Mouse (Mus musculus) thymus, postnatal 0 days (tissue): ENCODE measurements around the gene Fgf18. TPM values are rescaled to one million over a fixed set of nuclear protein-coding genes. Genes with fewer than 3 reads are reported as not detected.

Experiments
- DNase-seq: peaks from one replicate; pipeline ENCODE4 v3.0.0-alpha.2; 2015; ENCODE audit warnings: low spot score
- polyA plus RNA-seq: library from polyadenylated mRNA; unstranded; fragments of >200 nt; fragmentation: Nextera tagmentation; extraction: Ambion mirVana; gene quantifications from 2 replicates; pipeline ENCODE4 v1.2.1, GENCODE M21; 2015

Gene Fgf18
- polyA plus RNA-seq, 1 experiment from 2014 or later, result 0.29 TPM

DNA sequence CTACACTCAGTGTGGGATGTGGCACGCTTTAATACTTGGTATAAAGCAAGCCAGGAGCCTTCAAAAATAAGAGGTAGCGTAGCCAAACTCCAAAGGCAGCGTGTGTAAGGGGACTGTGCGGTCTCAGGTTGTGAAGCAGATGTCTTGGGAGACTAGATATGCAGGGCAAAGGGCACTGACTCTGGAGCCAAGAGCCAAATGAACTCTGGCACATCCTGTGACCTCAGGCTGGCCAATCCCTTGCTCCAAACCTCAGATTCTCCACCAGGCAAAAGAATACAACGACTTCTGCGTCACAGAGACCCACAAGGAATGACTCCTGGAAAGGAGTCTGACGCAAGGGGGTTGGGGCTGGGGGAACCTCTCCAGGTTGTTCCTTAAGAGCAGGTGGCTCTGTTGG is 28.1 kb downstream of the Fgf18 start:
- DNase-seq, result no peak

DNA sequence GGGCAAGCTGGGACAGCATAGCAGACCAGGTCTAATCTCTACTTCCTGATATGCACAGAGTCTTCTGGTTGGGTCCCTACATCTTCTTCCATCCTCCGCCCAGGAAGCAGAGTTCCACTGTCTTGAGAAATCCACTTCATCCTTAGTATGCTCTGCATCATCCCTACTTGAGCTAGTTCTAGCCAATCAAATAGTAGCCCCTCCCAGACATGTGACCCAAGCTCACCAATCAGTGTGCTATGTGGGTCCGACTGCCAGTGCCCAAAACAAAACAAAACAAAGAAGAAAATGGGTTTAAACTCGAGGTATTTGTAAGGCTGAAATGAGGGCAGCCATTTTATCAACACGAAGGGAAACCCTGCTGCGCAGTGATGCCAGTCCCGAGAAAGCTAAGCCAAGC is 28.7 kb downstream of the Fgf18 start:
- DNase-seq, result no peak

DNA sequence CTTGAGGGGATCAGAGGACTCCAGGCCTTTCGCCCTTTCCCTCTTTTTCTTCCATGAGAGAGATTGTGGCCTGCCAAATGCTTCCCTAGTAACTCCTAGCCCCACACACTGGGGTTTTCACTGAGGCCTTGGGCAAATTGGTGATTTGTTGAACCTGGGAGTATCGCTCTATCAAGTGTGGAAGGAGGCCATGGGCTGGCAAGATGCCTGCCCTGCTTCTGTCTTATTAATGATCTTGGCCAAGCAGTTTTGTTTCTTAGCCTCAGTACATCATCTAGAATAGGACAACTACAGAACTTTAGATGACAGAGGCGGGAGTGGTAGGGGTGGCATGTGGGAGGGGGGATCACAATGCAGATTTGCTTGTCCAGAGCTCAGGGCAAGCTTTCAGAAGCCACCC is 31.4 kb downstream of the Fgf18 start:
- no peak for DNase-seq

DNA sequence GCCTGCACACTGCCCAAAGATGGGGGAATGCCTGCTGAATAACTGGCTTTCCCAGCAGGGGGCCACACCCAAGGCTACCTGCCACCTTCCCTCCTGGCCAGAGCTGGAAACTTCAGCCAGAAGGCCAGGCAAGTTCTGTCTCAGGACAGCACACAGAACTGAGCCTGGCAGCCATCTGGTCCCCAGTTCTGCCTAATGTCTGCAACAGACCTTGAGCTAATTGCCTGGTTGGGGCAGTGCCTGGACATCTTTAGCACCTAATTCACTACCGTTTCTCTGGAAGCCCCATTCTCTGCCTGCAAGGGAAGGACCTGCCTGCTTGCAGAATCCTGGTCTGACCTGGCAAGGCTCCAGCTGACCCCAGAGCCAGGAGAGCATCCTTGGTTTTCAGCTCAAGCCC is 34.8 kb downstream of the Fgf18 start:
- DNase-seq, result no peak

DNA sequence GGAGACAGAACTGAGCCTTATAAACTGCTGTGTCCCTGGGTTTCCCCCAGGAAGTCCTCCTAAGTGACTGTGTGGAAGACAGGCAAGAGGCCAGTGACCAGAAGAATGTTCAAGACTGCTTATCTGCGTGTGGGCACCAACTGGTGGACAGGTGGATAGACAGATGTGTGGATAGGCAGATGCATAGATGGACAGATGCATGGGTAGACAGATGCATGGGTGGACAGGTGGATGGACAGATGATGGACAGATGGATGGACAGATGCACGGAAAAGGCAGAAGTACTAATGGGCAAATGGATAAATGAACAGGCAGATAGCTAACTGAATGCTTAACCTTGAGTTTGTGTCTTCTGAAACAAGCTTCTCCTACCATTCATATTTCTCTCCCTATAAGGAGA is 37.1 kb downstream of the Fgf18 start:
- DNase-seq, result no peak

DNA sequence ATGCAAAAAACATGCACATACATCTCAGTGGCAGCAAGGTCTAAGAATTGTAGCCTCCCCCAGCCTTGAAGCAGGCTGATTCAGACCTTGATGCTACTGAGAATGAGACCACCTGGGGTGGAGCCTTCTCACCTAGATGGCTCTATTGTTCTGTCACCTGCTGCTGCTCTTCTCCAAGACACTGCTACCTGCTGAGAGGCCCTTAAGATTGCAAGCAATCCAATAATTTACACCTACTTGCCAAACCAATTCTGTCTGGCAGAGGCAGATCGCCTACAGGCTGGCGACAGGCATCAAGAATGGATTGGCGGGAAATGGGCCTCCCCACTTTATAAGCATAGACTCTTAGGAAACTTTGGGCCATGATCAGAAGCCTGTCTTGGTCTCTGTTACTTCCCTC is 39.7 kb downstream of the Fgf18 start:
- no peak for DNase-seq

DNA sequence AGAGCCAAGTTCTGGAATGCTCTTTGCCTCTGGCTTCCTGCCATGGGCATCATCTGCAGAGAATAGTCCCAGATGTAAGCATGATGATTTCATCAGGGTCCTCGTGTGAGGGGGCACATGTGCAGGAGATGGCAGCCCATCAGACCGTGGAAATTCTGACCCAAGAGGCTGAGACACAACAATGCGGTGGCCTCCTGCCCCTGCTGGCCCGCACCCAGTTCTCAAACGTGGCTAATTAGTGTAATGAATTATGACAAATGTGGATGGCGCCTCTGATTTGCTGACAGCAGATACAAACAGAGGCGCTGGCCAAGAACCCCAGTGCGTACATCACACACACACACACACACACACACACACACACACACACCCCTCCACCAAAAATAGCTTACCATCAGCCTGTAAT is 42.3 kb downstream of the Fgf18 start:
- DNase-seq, result no peak

DNA sequence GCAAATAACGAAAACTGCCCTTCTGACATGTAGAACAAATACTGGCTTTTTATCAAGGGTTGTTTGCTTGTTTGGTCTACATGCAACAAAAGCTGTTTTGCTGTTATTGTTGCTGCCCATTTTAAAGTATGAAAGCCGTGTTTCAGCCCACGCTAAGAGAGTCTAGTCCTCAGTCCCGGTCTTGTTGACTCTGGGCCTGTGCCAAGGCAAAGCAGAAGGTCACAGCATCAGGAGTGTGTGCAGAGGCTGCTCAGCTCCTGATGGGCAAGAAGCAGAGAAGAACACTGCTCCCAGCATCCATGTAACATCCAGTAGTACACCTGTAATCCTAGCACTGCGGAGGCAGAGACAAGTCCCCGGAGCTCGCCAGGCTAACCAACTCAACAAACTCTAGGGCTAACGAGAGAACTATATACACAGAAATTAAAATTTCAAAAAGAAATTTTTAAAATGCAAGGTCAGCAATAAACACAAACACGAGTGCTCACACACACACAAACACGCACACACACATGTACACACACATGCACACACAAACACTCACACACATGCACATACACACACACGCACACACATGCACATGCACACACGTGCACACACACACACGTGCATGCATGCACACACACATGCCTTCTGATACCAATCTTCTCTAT is 43.8 kb downstream of the Fgf18 start:
- DNase-seq, result no peak

DNA sequence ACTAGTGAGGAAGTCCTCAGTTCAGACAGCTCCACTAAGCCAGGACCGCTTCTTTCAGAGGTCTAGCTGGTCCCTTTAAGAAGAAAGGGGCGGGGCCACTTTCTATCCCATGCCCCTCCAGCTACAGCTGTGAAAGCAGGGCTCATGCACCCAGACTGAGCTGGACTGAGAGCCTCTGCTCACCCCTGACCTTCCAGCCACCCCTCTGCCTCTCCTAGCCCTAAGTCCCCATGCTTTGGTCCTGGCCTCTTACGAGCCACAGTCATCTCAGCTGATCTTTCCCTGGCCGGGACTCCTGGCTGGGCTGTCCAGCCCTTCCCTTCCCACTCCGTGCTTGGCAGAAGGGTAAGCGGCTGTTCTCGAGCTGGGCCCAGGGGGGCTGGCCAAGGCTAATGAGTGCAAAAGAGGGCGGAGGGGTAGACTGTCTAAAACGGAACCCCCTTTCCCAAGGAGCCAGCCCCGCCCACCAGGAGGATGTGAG is 47.1 kb downstream of the Fgf18 start:
- no peak for DNase-seq

DNA sequence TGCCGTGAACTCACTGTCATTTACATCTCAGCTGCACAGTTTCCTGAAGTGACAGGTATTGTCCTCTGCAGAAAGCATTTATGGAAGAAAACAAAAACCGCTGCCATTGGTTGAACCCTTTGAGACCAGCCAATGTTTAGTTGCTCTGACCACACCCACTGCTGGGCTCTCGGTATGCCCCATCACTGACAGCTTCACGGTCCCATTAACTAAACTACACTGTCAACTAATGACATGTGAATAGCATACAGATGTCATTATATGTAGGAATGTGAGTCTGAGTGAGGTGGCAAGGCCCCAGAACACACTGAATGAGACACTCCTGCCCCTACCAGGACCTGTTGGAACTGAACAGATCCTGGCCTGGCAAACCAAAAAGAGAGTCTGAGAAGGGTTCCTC is 47.8 kb downstream of the Fgf18 start:
- no peak for DNase-seq

DNA sequence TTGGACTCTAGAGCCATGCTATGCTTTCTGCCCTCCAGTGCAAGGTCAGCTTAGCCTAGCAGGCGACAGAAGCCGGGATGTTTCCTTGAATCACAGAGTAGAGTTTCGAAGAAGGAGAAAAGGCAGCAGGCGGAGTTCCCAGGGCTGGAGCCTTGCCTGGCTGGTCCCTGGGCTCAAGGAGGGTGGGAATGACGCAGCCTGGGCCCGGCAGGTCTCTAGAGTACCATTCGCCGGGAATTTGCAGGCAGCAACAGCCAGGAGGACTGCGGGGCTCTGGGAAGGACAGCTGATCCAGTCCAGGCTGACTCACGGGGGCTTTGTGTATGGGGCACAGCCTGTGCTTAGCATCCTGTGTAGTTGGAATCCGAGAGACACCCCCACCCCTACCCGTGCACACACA is 48.8 kb downstream of the Fgf18 start:
- no peak for DNase-seq

DNA sequence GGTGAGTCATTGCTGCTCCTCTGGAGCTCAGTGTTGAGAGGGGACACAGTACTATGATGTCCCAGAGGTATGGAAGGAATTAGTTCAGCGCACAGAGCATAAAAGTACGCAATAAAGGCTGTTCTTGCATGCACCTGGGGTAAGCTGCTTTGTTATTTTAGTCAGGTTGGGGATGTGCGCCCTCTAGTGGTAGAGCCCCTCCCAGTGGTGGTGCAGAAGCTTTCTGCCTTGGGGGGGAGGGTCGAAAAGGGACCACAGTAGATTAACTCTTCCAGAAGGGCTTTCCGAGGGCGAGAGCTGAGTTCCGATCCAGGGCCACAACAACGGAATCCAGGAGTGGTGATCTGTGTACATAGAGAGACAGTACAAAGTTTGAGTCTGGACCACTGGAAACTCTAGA is 49.3 kb downstream of the Fgf18 start:
- peak; percentile 61 for DNase-seq

DNA sequence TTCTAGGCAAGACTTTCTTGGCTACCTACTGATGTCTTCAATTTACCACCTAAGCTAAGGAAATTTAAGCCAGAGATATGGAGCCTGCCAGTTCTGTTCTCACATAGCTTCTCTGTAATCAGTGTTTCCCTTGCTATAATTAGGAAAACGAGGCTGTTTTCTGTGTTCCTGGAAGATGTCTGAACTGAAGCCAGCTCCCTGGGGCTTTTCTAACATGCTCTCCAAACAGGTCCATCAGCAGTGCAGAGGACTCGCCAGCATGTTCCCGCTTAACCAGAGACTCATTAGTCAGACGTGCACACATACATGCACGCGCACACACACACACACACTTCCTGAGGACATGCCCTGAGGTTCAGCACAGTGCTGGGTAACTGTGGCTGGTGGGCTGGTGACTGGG is 57.3 kb downstream of the Fgf18 start:
- no peak for DNase-seq

DNA sequence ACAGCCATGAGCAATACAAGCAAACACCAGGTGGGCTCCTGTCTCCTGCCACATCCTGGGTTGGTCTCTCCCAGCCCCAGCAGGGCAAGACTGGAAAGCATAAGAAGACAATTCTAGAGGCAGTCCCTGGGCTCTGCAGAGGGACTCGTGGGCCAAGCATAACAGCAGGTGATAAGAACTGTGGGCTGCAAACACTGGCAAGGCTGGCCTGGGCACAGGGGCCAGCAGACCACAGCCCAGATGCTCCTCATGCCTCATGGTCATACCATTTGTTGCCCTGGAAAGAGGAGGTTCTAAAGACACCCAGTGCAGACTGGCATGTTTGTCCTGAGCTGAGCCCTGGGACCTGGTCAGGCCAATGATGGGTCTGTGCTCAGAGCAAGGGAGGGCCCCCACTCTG is 59.0 kb downstream of the Fgf18 start:
- no peak for DNase-seq

DNA sequence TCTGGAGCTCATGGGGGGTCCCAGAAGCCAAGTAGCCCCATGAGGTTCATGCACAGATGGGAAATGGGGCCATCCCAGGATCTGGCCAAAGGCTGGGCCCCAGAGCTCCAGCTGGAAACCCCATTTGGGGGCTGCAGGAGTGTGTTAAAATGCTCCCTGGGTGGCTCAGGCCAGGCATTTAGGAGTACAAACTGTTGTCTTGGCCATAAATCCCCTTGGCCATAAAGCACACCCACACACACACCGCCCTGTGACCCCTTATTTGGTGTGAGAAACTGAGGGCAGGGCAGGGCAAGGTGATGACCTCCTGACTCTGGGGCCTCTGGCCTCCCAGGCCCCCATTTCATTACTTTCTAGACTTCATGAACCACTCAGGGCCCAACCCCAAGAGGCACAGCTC is 61.2 kb downstream of the Fgf18 start:
- no peak for DNase-seq

DNA sequence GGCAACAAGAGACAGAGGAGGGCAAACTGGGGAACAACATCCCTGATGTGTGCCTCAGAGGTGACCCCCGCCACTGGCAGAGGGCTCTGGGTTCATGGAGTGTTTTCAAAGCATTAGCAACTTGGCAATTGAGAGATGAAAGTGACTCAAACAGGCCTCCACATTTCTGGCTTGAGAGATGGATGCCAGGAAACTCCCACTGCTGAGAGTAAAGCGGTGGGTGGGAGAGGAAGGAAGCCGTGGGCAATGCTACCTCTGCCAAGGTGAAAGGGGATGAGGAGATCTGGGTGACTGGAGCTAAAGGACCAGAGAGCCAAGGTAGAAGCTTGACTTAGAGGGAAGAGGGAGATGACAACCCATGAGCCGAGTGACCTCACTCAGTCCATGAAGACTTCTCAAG is 61.7 kb downstream of the Fgf18 start:
- no peak for DNase-seq

DNA sequence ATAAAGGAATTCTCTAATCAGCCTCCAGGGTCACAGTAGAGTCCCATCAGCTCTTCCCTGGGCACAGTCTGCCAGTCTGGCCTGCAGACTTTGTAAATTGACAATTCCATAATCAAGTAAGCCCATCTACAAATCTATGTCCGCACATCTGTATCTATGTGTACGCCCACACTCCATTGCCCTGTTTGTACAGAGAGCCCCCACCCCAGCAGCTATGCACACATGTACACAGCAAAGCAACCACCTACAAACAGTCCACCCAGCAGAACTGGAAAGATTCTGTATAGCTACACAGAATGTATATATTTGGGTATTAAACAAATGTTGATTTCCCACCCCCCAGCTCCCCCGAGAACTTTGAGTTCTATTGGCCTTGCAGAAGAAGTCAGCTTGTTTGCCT is 62.1 kb downstream of the Fgf18 start:
- no peak for DNase-seq

DNA sequence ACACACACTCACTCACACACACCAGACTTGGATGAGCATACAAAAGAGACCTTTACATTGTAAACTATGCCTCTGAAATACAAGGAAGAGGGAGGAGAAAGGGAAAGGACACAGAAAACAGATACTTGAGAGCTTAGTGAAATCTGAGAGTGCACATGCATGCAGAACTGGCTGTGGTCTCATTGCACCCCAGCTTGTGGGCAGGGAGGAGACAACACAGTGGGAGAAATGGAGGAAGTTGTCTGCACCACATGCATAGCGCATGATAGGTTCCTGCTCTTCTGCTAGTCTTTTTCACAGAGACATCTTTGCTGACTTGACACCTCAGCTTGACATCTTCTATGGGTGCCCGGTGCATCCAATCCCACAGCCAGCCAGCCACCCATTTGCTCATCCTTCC is 63.2 kb downstream of the Fgf18 start:
- DNase-seq, result no peak

DNA sequence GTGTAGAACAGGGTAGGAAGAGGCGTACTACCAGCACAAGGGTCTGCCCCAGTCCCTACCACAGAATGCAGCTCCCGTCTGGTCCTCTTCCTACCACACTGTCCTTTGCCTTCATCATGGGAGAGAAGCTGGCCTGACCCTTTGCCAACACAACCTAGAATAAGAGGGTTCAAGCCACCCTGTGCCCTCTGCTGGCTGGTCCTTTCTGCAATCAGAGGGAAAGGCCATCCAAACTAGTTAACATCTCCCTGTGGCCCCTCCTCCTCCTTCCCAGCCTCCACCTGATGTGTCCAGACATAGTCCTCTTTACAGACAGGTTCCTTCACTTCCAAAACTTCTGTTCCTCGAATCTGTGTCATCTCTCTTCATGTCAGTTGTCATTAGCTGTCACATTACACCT is 66.0 kb downstream of the Fgf18 start:
- no peak for DNase-seq

DNA sequence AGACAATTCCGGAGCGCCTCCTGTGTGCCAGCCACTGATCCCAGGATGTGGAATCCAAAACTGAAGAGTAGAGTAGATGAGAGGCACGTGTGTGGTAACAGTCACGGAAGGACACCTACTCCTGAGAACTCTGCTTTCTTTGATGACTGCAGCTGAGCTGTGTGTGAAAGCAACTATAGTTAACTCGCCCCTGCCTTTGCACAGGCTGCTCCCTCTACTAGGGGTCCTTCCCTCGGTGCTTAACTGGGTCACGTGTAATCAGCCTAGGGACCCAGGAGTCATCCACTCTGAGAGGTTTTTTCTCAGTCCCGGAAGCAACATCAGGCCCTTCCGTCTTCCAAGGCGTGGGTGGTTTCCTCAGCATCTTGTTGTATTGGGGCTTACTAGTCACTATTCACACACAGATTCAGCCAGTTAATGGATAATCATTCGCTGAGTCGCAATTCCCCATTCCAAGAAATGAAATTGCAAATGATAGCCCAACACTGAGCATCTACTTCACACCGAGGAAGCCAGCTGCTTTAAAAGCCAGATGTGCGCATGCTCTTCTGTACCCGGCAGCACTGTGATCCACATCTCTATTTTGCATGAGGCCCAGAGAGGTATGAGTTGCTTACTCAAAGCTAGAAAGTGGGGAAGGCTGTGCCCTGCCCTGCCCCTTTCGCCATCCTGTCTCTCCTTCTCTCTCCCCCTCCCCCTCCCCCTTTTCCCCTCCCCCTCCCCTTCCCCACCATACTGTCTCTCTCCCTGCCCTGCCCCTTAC is 67.0 kb downstream of the Fgf18 start:
- no peak for DNase-seq

DNA sequence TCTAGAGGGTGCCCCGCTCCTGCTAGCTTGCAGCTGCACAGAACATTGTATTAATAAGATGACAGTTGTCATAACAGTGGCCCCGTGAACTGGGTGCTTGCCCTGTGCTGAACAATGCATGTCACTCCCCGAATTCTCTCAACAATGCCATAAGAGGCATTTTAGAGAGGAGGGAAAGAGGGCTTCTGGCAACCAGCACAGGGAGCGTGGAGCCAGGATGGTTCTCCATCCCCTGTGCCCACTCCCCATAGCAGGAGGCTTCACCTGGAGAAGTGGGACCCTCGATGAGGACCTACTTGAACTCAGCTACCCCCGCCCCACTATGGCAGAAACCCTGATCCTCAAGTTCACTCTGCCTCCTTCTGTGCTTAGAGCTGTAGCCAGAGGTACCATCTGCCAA is 67.8 kb downstream of the Fgf18 start:
- no peak for DNase-seq

DNA sequence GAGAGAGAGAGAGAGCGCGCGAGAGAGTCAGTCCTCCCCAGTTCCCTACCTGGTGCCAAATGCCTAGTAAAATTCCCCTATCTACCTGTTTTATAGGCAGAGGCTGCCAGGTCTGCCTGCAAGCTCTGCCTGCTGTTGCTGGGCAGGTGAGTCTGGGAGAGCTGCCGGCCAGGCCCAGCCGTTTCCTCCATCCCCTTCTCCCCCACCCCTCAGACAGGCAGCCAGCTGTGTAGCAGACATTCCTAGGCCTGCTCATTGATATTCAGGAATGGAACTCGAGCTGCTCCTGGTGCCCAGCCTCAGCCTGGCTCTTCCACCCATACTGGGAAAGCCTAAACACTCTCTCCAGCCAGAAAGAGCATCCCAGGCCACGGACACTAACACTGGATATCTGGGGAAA is 69.2 kb downstream of the Fgf18 start:
- DNase-seq, result no peak

DNA sequence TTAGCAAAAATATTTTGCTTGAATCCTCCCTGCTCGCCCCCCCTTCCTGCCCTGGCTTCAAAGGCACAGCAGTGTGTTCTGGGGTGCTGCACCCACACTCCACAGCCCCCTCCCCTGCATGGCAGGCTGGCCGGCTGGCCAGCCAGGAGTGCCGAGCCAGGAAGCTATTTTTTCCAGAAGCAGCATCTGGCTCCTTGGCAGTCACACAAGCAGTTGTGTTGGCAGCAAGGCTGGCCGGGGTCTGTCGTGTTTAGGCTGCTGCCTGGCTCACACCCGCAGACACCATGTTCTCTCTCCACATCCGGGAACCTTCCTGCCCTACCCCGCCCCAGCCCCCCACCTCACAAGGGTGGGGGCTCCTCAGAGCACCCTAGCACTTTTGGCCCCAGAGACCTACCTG is 71.9 kb downstream of the Fgf18 start:
- no peak for DNase-seq
